Mouse (Mus musculus) midbrain, embryonic 14.5 days (tissue): ENCODE measurements at regions not wholly inside any gene's neighbourhood (a gene's known extent, or its start where the extent isn't known, plus 50 kb on each side); places are given as distances from the start of the nearest gene placed in this dataset.

Source experiments
- ATAC-seq: fragments of 200-750 bp; cut with Nextera tagmentation; 2 replicates; pipeline ENCODE4 v1.8.0; 2017; ENCODE audit warnings: moderate number of reproducible peaks, moderate library complexity; ENCODE audit not compliant: low FRiP score, low TSS enrichment
- DNase-seq: peaks from one replicate; pipeline ENCODE4 v3.0.0-alpha.2; 2015
- H3K27ac ChIP-seq: fragments of 300-500 bp; sonication (generic); replicated peaks from 2 replicates; pipeline ENCODE4 v1.5.1; 2014; ENCODE audit warnings: mild to moderate bottlenecking, low read depth, low read length, moderate library complexity
- H3K27me3 ChIP-seq: fragments of 300-500 bp; sonication (generic); 2 replicates; pipeline ENCODE4 v1.6.1; 2014; ENCODE audit warnings: low read length, control low read depth, mixed read lengths; ENCODE audit not compliant: control insufficient read depth, insufficient read depth
- H3K36me3 ChIP-seq: fragments of 300-500 bp; sonication (generic); 2 replicates; pipeline ENCODE4 v1.6.1; 2014; ENCODE audit warnings: low read length, control low read depth; ENCODE audit not compliant: control insufficient read depth, insufficient read depth
- H3K4me1 ChIP-seq: fragments of 300-500 bp; sonication (generic); 2 replicates; pipeline ENCODE4 v1.6.1; 2014; ENCODE audit warnings: mild to moderate bottlenecking, antibody characterized with exemption, low read length, control low read depth; ENCODE audit not compliant: control insufficient read depth, insufficient read depth
- H3K4me2 ChIP-seq: fragments of 300-500 bp; sonication (generic); 2 replicates; pipeline ENCODE4 v1.6.1; 2014; ENCODE audit warnings: mild to moderate bottlenecking, low read length, moderate library complexity
- H3K4me3 ChIP-seq: fragments of 300-500 bp; sonication (generic); replicated peaks from 2 replicates; pipeline ENCODE4 v1.5.1; 2014; ENCODE audit warnings: low read depth, low read length
- H3K9ac ChIP-seq: fragments of 300-500 bp; sonication (generic); replicated peaks from 2 replicates; pipeline ENCODE4 v1.6.1; 2014; ENCODE audit warnings: mild to moderate bottlenecking, low read length, moderate library complexity
- H3K9me3 ChIP-seq: fragments of 300-500 bp; sonication (generic); 2 replicates; pipeline ENCODE4 v1.6.1; 2016; ENCODE audit warnings: low read length, control low read depth, mixed read lengths; ENCODE audit not compliant: control insufficient read depth
- WGBS: fragments of 180-500 bp; shearing (Covaris S2); extraction: QIAGEN DNeasy Blood & Tissue Kit; methylation state at CpG from one replicate; pipeline ENCODE4 v1.1.7; 2014; 5-methylcytosine and 5-hydroxymethylcytosine counted together

- H3K4me1 ChIP-seq: no peaks in the 10 kb centered on the region
- H3K9ac ChIP-seq: no peak overlapping the region
- no peak overlapping the region for H3K4me2 ChIP-seq
- no peaks in the 10 kb centered on the region for H3K9me3 ChIP-seq
- no peaks in the 10 kb centered on the region for H3K36me3 ChIP-seq
- no peaks in the 10 kb centered on the region for H3K27me3 ChIP-seq
- DNase-seq (no peak), ATAC-seq (no peak)
- WGBS: 94% methylated on average over 1 of the region's 1 CpGs
- H3K4me3 ChIP-seq: no peak overlapping the region
- H3K27ac ChIP-seq: no peak overlapping the region
Measured at GRCm38 (mm10) chr3:48658386-48658785, 1098.7 kb downstream of the Pcdh18 start.

- Histone ChIP-seq H3K4me2 (no peak overlapping the region), H3K27ac (no peak overlapping the region), H3K9ac (no peak overlapping the region), H3K9me3 (no peaks in the 10 kb centered on the region), H3K36me3 (no peaks in the 10 kb centered on the region), H3K4me1 (no peaks in the 10 kb centered on the region), H3K4me3 (no peak overlapping the region), H3K27me3 (no peaks in the 10 kb centered on the region)
- WGBS: 87% methylated on average over 4 of the region's 4 CpGs
- no peak for ATAC-seq
- no peak for DNase-seq
Measured at GRCm38 (mm10) chr3:48655084-48655483, 1102.0 kb downstream of the Pcdh18 start.

GRCm38 (mm10) chr3:48631889-48632483, 1125.1 kb downstream of the Pcdh18 start:
- no peaks in the 10 kb centered on the region for H3K36me3 ChIP-seq
- WGBS: 37% methylated on average over 3 of the region's 3 CpGs
- no peaks in the 10 kb centered on the region for H3K27me3 ChIP-seq
- no peaks in the 10 kb centered on the region for H3K9me3 ChIP-seq
- no peak overlapping the region for H3K27ac ChIP-seq
- H3K9ac ChIP-seq: no peak overlapping the region
- DNase-seq (no peak), ATAC-seq (no peak)
- no peaks in the 10 kb centered on the region for H3K4me1 ChIP-seq
- no peak overlapping the region for H3K4me3 ChIP-seq
- no peak overlapping the region for H3K4me2 ChIP-seq

- H3K27me3 ChIP-seq: no peaks in the 10 kb centered on the region
- no peak overlapping the region for H3K27ac ChIP-seq
- no peaks in the 10 kb centered on the region for H3K4me1 ChIP-seq
- no peaks in the 10 kb centered on the region for H3K36me3 ChIP-seq
- ATAC-seq (no peak), DNase-seq (no peak)
- no peak overlapping the region for H3K4me3 ChIP-seq
- no peaks in the 10 kb centered on the region for H3K9me3 ChIP-seq
- 97% methylated on average over 21 of the region's 21 CpGs for WGBS
- no peak overlapping the region for H3K9ac ChIP-seq
- no peak overlapping the region for H3K4me2 ChIP-seq
Measured at GRCm38 (mm10) chr3:48608933-48609332, 1148.2 kb downstream of the Pcdh18 start.

- ATAC-seq (no peak), DNase-seq (no peak)
- Histone ChIP-seq H3K4me2 (no peak overlapping the region), H3K9ac (no peak overlapping the region), H3K9me3 (no peaks in the 10 kb centered on the region), H3K36me3 (no peaks in the 10 kb centered on the region), H3K27ac (no peak overlapping the region), H3K4me3 (no peak overlapping the region), H3K4me1 (no peaks in the 10 kb centered on the region), H3K27me3 (no peaks in the 10 kb centered on the region)
- WGBS: 82% methylated on average over 3 of the region's 3 CpGs
Measured at GRCm38 (mm10) chr3:48604840-48605239, 1152.3 kb downstream of the Pcdh18 start.

- no peak overlapping the region for H3K9ac ChIP-seq
- no peak; the same call in 1 of the 2 replicates for ATAC-seq
- no peaks in the 10 kb centered on the region for H3K4me1 ChIP-seq
- 98% methylated on average over 2 of the region's 2 CpGs for WGBS
- H3K4me3 ChIP-seq: no peak overlapping the region
- H3K9me3 ChIP-seq: no peaks in the 10 kb centered on the region
- DNase-seq: no peak
- no peaks in the 10 kb centered on the region for H3K27me3 ChIP-seq
- H3K27ac ChIP-seq: no peak overlapping the region
- no peak overlapping the region for H3K4me2 ChIP-seq
- H3K36me3 ChIP-seq: no peaks in the 10 kb centered on the region
Measured at GRCm38 (mm10) chr3:48587341-48587740, 1169.8 kb downstream of the Pcdh18 start.

- ATAC-seq (no peak), DNase-seq (peak; percentile 7)
- Histone ChIP-seq H3K9ac (no peak overlapping the region), H3K9me3 (no peaks in the 10 kb centered on the region), H3K4me3 (no peak overlapping the region), H3K36me3 (no peaks in the 10 kb centered on the region), H3K27me3 (no peaks in the 10 kb centered on the region), H3K27ac (no peak overlapping the region), H3K4me2 (no peak overlapping the region), H3K4me1 (no peaks in the 10 kb centered on the region)
- 3% methylated on average over 1 of the region's 1 CpGs for WGBS
Measured at GRCm38 (mm10) chr3:48586145-48586544, 1171.0 kb downstream of the Pcdh18 start.

GRCm38 (mm10) chr3:48584340-48584739, 1172.8 kb downstream of the Pcdh18 start:
- Histone ChIP-seq H3K4me3 (no peak overlapping the region), H3K4me2 (no peak overlapping the region), H3K36me3 (no peaks in the 10 kb centered on the region), H3K27me3 (no peaks in the 10 kb centered on the region), H3K27ac (no peak overlapping the region), H3K4me1 (no peaks in the 10 kb centered on the region), H3K9ac (no peak overlapping the region), H3K9me3 (no peaks in the 10 kb centered on the region)
- ATAC-seq: no peak
- DNase-seq: no peak

GRCm38 (mm10) chr3:48582521-48582920, 1174.6 kb downstream of the Pcdh18 start:
- Histone ChIP-seq H3K4me1 (no peaks in the 10 kb centered on the region), H3K9me3 (no peaks in the 10 kb centered on the region), H3K27me3 (no peaks in the 10 kb centered on the region), H3K4me3 (no peak overlapping the region), H3K27ac (no peak overlapping the region), H3K36me3 (no peaks in the 10 kb centered on the region), H3K9ac (no peak overlapping the region), H3K4me2 (no peak overlapping the region)
- 72% methylated on average over 1 of the region's 1 CpGs for WGBS
- DNase-seq (no peak), ATAC-seq (no peak)
